Mouse (Mus musculus) 416B (cell line): ENCODE results near the gene Stox2.
A peak's percentile ranks its signal among the peaks of the same experiment; 100 is the strongest.

ENCODE experiments used
- DNase-seq: peaks from one replicate; pipeline ENCODE4 v3.0.0; 2011; ENCODE audit warnings: low read depth

Gene Stox2

DNA sequence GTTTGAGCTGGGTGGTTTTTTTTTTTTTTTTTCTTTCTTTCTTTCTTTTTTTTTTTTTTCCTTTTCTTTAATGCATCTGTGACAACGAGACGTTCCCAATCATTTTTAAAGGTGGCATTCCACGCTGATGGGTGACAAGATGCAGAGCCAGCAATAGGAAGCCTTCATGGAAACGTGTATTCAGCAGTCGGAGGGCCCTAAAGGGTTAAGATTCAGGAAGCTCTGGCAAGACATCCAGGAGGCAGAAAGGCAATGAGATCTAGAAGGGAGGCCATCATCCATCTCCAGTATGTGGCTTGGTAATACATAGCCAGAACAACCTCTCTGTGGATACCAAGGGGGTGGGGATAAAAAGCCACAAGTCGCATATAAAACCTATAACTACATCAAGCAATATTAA, 156.5 kb downstream of the Stox2 start:
- DNase-seq, result no peak

DNA sequence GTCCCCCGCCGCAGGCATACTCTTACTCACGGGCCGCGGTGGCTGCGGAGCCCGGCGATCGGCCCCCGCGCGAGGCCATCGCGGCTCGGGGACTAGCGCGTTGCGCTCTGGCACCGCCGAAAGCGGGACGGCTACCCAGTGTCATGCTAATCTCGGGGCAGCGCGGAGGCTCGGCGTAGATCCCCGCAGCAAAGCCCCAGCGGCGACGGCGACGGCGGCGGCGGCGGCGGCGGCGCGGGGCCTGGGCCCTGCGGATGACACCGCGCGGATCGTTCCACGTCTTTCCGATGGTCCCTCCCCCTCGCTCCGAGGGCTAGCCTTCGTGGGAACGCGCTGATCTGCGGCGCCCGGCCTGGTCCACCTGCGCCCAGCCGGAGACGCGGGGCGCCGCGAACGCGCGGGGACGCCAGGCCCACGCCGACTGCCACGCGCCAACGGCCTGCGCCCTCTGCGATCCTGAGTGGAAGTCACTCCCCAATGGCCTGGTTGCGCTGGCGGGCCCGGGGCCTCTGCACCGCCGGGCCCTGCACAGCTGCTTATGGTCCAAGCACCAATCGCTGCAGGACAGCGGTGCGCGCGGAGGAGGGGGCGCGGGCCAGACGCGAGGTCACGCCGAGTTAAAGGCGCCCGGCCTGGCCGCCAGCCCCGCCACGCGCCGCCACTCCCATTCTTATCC, 157.2 kb downstream of the Stox2 start:
- DNase-seq, result no peak

DNA sequence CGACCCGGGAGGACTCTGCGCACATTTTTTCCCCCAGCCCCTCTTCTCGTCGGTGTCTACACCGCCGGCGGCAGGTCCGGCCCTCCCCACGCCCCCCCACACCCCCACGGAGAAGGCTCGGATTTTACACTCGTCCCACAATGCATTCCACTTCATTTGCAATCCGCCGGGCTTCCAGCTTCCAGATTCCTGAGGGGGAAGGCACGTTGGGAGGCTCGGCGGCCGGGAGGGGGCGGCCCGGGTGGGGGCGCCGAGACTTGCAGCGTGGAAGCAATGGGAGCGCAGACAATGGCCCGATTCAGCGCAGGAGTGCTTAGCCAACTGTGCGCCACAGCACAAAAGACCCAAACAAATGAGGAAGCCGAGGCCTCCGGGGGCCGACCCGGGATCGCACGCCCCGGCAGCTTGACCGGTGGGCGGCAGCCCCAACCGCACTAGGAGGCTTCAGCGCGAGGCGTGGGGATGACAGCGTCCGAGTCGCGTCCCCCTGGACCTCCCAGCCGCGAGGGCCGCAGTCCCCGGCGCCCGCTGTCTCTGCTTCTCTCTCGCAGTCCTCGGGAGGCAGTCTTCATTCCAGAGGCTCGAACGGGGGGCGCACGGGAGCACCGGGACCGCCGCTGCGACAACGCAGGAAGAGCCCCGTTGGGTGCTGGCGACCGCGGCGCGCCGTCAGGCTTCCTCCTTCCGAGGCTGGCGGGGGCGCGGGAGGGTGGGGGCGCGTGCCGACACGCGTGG, 157.9 kb downstream of the Stox2 start:
- no peak for DNase-seq

DNA sequence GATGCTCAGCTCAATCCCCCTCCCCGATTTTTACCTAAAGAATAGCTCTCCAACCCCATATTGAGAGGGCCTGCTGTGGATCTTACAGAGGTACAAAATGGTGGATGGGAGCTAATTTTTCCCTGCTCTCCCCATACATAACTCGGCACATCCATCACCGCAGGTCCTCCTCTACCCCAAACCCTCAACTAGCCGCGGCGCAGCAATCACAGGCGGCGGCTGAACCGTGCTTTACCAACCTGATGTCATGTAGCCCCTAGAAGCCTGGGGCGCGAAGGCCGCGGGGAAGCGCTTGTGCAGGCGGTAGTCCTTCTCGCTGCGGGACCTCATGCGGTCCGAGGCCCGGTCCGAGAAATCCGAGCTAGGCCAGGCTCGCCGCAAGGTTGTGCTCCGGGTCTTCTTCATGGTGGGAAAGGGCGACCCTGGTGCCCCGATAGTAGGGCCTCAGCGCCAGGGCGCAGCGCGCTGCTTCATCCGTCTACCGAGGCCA, 158.5 kb downstream of the Stox2 start:
- no peak for DNase-seq

DNA sequence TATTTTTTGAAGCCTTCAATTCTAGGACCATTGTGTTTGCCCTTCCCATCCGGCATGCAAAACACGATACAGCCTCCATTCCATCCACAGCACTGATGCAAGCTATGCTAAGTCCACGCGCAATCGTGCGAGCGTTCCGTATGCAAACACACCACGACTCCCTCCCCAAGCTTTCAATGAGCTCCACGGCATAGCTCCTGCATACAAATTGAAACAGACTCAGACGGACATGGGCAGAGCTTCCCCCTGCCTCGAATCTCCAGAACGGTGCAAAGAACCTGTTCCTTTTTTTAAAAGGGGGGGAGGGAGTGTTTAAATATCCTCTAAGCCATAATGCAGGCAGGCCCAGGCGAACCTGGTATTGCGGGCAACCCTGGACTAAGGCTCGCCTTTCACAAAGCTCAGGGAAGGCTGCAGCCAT, 159.0 kb downstream of the Stox2 start:
- DNase-seq, result no peak

DNA sequence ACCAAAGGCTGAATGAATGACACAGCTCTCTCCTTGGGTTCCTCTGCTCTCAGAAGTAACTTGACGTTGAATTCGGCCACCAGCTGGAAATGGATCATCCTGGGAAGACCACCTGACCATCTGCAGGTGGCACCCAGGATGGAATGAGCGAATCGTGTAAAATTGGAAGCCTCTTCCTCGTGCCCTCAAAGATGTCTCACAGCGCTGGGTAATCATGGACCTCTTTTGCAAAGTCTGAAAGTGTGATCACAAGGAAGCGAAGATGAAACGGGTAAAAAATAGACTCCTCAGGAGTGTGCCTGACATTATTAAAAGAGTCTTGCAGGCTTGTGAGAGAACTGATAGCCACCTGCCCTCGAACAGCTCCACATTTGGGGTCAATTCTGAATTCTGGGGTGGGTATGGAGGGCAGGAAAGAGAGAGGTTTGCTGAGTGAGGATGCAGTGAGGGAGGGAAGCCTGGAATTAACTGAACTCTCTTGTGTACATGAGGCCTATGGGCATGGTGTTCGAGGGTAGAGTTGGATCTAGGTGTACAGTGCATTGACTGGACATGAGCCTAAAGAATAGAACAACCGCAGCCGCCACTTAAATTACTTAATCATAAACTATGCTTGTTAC, 160.0 kb downstream of the Stox2 start:
- no peak for DNase-seq

DNA sequence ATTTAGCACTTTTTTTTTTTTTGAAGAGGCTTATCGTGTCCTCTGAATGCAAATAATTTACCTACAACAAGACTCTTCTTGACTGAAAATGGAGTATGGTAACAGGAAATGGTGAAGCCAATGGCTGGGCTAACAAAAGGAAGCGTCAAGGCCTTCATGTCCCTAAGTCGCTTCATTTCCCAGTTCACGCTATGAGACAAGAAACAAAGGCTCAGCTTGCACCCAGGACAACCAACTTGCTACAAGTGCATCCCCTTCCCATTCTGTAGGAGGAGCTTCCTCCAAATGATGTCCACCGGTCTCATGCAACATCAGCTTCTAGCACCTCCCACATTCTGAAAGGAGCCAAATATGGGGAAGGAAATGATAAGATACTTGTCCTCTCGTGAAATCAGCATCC, 160.7 kb downstream of the Stox2 start:
- no peak for DNase-seq

DNA sequence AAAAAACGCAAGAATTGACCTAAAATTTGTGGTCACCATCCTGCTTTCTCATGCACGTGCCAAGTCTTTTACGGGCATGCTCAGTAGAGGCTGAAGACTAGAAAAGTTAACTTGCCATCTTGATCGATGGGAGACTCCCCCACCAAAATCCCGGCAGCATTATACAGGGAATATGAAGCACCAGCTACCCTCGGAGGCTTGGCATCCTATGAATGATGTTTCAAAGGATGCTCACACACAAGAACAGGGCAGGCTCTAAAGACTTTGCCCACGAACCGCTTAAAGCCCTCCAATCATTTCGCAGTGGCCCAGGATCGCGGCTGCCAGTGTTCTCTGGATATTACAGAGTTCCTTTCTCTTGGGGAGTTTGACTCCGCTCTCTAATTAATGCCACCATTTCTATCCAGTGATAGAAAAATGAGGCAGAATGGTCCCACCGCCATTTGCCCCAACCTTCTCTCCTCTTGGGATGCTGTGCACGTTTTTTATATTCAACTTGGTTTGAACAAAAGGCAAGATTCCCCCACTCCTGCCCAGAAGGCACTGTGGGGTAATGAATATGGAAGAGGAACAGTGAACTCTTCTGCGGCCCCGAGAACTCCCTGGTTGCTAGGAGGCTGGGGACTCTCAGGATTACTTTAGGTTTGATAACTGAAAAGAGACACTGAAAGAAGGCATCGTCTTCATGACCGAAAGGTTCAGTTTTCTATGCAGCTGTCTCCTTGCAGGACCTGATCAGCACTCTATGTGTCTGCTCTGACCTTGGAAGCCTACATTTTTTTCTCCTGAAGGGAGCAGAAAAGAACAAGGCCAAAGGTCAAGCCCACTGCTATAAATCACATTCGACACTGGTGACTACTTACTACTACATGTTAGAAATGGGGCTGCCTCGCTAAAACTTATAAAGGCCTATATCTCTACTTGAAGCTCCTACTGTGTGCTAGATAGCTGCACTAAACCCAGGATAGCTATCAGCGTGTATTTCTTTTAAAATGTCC, 161.5 kb downstream of the Stox2 start:
- DNase-seq, result no peak

DNA sequence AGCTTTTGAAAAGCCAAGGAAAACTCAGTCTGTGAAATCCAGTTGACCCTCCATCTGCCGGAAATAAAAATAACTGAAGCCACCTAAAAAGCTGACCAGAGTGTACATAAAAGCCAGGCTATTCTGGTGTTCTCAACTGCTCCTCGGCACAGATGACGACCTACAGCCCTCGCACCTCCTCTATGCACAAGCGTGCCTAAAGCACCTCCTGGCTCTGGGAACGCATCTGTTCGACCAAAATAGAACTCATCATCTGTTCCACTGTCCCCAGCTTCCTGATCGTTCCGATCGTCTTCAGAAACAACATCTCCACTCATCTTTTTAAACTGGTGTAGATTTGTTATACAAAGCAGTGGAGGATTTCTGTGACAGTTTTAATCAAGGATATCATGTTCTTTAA, 166.3 kb downstream of the Stox2 start:
- no peak for DNase-seq

DNA sequence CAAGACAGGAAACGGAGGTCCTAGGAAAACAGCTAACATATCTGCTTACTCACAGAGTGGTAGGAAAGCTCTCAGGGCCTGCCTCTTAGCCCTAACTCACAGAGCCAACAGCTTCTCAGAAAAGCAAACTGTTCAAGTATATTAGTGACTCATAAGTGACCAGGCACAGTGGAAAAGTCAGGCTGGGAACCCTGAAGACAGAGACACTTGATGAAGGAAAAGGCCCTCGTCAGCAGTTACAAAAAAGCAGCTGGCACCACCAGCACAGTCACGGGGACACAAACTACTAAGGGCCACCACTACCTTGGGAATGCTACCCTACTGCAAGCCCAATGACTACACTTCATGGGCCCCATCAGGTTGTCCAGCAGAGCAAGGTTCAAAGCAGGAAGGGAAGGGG, 168.0 kb downstream of the Stox2 start:
- DNase-seq, result no peak

DNA sequence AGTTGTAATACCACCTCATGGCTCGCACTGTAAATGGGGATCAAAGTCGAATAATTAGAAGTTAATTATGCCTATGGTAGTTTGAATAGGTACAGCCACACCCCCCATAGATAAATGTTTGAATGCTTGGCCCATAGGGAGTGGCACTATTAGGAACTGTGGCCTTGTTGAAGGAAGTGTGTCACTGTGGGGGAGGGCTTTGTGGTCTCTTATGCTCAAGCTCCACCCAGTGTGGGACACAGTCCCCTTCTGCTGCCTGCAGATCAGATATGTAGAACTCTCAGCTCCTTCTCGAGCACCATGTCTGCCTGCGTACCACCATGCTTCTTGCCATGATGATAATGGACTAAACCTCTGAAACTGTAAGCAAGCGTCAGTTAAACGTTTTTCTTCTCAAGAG, 177.2 kb downstream of the Stox2 start:
- DNase-seq, result no peak

DNA sequence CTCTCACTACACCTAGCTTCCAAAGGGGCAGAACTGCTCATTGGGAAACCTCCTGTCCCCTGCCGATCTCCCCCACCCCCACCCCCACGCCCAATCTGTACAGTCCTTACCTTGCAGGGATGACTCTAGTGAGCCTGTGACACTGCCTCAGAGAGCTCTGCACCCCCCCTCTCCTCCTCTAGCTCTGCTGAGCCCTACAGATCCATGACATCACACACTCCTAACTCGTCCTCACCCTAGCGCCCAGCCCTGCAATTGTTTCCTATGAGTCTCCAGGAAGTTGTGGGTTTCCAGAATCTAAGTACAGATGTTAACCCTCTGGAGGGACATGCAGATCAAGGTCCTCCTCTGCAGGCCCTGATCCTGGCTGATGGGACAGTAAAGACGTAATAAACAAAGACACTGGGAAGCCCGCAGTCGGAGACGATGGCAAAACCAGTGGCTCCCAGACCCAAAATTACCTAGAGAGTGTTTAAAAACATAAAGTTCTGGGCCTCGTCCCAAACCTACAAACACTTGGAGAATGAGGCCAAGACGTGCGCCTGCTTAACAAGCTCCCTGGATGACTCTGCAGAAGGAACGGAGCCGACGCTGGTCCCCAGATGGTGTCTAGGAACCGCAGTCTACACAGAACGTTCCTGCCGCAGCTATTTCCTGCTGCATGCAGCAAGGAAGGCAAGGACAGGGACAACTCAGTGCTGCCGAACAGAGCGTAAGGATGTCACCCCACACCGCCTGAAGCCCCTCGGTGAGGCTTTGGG, 177.9 kb downstream of the Stox2 start:
- peak; percentile 4 for DNase-seq

DNA sequence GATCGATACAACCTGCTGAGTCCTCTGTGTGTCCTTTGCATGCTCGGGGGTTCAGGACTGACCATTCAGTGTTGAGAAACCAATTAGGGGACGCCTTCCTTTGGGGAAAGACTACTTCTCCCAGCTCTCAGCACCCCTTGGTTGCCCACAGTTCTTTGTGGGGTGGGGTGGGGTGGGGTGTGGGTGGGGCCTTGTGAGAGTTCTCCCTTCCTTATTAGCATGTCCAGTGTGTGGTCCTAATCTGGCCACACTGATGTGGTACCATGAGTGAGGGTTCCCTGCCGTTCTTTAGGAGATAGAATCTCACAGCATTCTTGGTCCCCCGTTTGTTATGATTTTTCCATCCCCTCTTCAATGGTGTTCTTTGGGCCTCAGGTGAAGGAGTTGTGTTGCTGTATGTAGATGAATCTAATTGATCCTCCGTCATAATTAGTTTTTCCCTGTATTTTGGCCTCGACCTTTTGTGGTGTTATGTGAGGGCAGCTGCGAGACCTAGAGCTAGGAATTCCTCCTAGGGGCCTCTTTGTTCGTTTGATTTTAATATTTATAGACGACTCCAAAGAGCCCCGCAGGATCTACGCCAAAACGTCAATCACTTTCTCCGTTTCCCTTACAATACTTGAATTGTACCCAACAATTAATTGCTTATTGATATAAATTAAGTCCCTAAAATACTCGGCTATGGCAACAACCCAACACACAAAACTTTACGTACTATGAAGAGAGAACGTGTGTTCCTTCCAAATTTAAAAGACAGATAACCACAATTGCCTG, 182.9 kb downstream of the Stox2 start:
- no peak for DNase-seq

DNA sequence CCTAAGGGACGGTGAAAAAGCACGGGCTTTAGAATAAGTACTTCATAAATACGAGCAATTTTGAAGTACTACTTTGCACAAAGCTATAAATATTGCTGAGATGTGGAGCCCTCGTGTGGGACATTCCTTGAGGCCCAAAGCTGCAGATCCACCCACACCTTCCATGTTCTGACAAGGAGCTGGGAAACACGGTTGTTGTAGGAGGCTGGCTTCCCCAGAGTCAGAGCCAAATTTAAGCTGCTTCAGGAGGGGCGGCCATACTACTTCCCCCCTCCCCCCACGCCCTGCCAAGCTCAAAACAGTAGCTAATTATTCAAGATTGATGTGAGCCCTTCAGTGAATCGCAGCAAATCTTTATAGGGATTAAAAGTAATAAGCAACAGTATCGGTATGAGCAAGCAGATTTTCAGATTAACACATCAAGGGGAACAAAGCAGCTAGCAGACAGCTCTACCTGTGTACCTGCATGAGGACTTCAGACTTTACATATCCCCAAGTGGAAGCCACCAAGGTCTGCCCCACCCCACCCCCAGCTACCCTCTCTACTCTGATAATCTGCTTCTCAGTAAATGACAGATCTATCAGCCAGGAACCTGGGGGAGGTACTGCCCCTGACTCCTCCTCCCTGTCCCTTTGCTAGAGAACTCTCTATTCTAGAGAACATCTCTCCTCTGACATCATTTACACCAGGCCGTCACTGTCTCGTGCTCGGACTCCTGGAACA, 185.2 kb downstream of the Stox2 start:
- DNase-seq, result no peak

DNA sequence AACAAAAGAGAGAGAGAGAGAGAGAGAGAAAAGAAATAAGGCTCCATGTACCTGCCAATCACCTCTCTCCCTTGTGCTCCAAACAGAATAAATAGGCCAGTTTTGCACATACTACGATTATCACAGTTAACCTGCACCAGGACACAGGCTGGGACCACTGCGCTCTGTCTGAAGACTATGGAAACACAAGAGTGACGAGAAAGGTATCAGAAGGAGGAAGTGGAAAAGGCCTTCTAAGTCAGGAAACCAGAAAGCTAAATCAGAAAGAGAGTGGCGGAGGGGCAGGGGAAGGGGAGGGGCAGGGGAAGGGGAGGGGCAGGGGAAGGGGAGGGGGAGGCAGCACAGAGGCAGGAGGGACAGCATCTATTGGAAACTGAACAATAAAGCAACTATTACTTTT, 195.3 kb downstream of the Stox2 start:
- DNase-seq, result no peak

DNA sequence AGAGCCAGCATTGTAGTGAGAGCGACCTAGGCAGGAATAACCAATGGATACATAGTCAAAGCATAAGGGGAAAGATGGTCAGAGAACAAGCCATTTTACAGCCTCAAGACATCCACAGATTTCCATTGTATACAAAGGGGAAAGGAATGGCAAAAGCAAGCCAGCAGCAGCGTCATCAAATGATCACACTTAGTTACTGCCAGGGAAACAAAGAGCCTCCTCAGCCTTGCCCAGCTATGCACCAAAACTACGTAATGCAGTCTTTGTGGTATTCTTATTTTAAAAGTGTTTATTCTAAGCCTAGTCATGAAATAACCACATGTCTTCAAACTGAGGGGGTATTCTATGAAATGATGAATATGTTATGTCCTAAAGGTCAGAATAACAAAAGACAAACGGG, 201.0 kb downstream of the Stox2 start:
- no peak for DNase-seq

DNA sequence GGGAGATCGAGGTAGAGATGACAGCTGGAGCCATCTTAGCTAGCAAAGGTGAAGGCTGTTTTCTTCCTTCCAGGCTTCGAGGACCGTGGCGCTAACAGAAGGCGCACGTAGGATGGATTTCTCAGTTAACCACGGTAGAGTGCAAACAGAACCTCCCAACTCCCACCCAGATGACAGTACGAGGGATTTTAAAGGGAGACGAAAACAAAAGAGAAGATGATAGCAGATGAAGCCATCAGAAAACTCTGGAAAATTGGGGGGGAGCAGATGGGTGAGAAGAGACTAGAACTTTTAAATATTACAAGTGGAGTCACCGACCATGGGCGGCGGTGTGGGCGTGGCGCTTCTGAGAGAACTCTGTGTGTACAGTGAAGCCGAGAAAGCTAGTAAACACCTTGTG, 202.0 kb downstream of the Stox2 start:
- DNase-seq, result no peak

DNA sequence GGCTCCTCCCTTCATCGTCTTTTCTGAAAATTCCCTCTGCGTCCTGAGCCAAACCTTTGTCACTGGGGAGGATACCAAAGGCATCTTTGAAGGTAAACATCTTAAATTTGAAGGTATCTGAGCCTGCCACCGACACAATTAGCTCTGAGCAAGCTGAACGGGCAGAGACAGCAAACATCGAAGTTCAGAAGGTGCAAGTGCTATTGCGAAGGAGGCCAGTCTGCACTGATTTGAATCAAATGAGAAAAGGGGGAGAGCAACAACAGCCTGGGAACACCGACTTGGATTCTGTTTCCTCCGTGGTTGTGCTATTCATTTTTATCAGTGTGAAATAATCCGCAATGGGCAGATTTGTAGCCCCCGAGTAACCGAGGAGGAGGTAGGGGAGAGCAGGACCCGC, 202.5 kb downstream of the Stox2 start:
- no peak for DNase-seq

DNA sequence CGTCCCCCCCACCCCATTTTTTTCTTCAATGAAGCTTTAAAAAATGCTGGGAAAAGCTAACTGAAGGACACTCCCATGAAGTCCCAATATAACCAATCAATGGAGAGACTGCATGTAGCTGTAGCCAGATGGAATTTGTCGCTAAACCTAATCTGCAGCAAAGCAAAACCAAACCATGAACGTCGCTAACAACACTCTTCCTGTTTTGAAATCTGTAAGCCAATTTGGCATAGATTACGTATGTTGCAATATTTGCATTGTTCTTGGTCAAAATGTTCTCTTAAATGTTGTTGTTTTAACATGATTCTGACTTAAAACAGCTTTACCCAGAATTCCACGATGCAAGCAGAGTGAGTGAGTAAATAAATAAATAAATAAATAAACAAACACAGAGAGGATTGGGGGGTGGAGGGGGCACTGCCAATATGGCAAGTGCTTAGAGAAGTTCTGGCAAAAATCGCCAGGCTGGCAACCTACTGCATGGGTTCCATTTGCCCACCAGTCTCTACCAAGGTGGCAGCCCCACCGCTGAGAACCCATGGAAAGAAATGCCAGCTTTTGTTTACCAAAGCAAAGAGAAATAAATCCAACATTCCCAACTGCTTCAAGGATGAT, 203.0 kb downstream of the Stox2 start:
- peak; percentile 22 for DNase-seq
